Mouse (Mus musculus) thymus, adult 2 months (tissue): ENCODE results near the gene 1700009N14Rik. TPM values are rescaled to one million over a fixed set of nuclear protein-coding genes. Genes with fewer than 3 reads are reported as not detected.

Experiments used
- DNase-seq: peaks from one replicate; pipeline ENCODE4 v3.0.0; 2021
- H3K27ac ChIP-seq: fragments of 200-500 bp; 2 replicates; pipeline ENCODE4 v1.5.1; 2012; ENCODE audit warnings: low read length, control low read depth; ENCODE audit not compliant: control insufficient read depth, insufficient read depth
- H3K27me3 ChIP-seq: fragments of 200-500 bp; 2 replicates; pipeline ENCODE4 v1.6.1; 2012; ENCODE audit warnings: mild to moderate bottlenecking, low read length, moderate library complexity, mixed read lengths; ENCODE audit not compliant: control insufficient read depth, insufficient read depth
- H3K36me3 ChIP-seq: fragments of 200-500 bp; 2 replicates; pipeline ENCODE4 v1.6.1; 2012; ENCODE audit warnings: mild to moderate bottlenecking, low read length, moderate library complexity; ENCODE audit not compliant: control insufficient read depth, insufficient read depth
- H3K4me1 ChIP-seq: fragments of 200-500 bp; replicated peaks from 2 replicates; pipeline ENCODE4 v1.6.1; 2012; ENCODE audit warnings: low read length; ENCODE audit not compliant: control insufficient read depth, insufficient read depth
- H3K4me3 ChIP-seq: fragments of 200-500 bp; 2 replicates; pipeline ENCODE4 v1.5.1; 2012; ENCODE audit warnings: mild to moderate bottlenecking, low read length, control low read depth, moderate library complexity; ENCODE audit not compliant: control insufficient read depth, insufficient read depth
- CTCF ChIP-seq: fragments of 200-500 bp; IDR thresholded peaks from 2 replicates; pipeline ENCODE4 v1.5.1; 2012; ENCODE audit warnings: mild to moderate bottlenecking, control low read depth, low read length, moderate library complexity, borderline replicate concordance; ENCODE audit not compliant: control insufficient read depth, poor library complexity, insufficient read depth; ENCODE audit errors: extremely low read depth
- POLR2A ChIP-seq: fragments of 200-500 bp; IDR thresholded peaks from 2 replicates; pipeline ENCODE4 v1.6.1; 2012; ENCODE audit warnings: mild to moderate bottlenecking, low read length, control low read depth, moderate library complexity; ENCODE audit not compliant: control insufficient read depth, poor library complexity, insufficient read depth; ENCODE audit errors: extremely low read depth
- WGBS: fragments of 180-500 bp; shearing (Covaris S2); methylation state at CpG from one replicate; pipeline ENCODE4 v1.1.7; 2018; 5-methylcytosine and 5-hydroxymethylcytosine counted together
- polyA plus RNA-seq: library from polyadenylated mRNA; depleted of rRNA; stranded (reverse); fragments of >200 nt; gene quantifications from 2 replicates; pipeline ENCODE4 v1.2.3, GENCODE M21; 2012; rRNA removed

The 1700009N14Rik gene
- polyA plus RNA-seq: 0.08 TPM in 1 of 2 replicates, not detected in the other

DNA sequence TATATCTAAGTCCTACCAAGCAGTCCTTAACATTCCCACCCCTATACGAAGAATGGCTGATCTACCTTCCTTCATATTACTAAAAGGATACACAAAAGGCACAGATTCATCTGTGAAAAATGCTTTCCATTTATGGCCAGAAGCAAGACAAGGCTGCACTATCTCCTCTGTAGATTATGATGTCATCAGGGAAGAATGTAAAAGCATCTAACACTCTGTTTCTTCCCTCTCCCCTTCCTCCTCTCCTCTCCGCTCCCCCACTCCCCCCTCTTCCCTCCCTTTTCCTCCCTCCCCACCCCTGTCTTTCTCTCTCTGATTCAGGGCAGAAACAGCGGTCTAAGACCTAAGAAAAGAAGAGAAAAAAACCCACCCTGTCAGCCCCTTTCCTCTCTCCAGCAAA lies at the start of gene 1700009N14Rik:
1700009N14Rik (plus strand) TSS at position 227 of the 400 bp plus-strand sequence.
- WGBS: 84% methylated on average over 3 of the region's 3 CpGs
- no peaks in the 10 kb centered on the region for H3K36me3 ChIP-seq
- TF ChIP-seq POLR2A (no peak), CTCF (no peak)
- no peak for DNase-seq
- H3K4me1 ChIP-seq: no peaks in the 10 kb centered on the region
- H3K4me3 ChIP-seq: no peak within 1 kb of the TSS
- no peaks in the 10 kb centered on the region for H3K27me3 ChIP-seq
- no peak within 1 kb of the TSS for H3K27ac ChIP-seq

DNA sequence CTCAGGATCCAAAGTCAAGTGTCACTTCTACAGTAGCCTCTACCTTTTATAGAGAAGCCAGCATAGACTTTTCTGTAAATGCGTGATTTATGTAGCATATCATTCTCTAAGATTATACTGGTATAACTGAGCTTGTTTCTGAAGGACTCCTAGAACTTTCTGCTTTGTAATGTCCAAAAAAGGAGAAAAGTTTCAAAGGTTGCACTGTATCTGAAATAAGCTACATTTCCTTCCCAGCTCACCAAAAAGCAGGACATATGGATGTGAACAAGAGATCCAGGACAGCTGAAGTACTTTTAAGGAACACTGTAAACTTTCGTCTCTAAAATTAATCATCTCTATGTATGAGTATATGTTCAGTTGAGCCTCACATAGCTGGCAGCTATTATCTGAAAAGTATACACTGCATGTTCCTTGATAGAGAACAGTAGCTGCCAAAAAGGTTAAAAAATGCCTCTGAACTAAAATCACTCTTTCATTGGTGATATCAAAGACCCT lies 12.2 kb upstream of the 1700009N14Rik start:
- 92% methylated on average over 2 of the region's 2 CpGs for WGBS
- no peak overlapping the region for H3K27ac ChIP-seq
- no peaks in the 10 kb centered on the region for H3K4me1 ChIP-seq
- DNase-seq: no peak
- no peaks in the 10 kb centered on the region for H3K36me3 ChIP-seq
- TF ChIP-seq CTCF: no peak
- TF ChIP-seq POLR2A: no peak
- H3K27me3 ChIP-seq: no peaks in the 10 kb centered on the region
- no peak overlapping the region for H3K4me3 ChIP-seq

DNA sequence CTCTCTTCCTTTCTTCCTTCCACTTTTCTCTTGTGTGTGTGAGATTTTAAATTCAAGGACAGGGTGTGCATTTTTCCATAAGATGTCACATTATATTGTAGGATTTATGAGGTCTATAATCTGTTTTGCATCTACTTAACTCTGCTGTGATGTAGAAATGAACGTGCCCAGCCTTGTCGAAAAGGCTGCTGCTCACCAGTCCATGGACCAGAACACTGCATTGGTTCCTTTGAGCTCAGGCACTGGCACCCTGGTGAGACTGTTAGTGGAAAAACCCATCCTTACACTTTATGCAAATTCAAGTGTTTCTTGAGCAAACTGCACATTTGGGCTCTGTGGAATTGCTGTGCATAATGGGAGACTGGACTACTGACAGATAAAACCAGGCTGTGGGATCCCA lies 24.2 kb downstream of the 1700009N14Rik start:
- Histone ChIP-seq H3K36me3 (no peaks in the 10 kb centered on the region), H3K4me1 (no peaks in the 10 kb centered on the region), H3K4me3 (no peak overlapping the region), H3K27ac (no peak overlapping the region), H3K27me3 (no peaks in the 10 kb centered on the region)
- 75% methylated on average over 2 of the region's 2 CpGs for WGBS
- DNase-seq: no peak
- no peak for TF ChIP-seq CTCF
- TF ChIP-seq POLR2A: no peak

DNA sequence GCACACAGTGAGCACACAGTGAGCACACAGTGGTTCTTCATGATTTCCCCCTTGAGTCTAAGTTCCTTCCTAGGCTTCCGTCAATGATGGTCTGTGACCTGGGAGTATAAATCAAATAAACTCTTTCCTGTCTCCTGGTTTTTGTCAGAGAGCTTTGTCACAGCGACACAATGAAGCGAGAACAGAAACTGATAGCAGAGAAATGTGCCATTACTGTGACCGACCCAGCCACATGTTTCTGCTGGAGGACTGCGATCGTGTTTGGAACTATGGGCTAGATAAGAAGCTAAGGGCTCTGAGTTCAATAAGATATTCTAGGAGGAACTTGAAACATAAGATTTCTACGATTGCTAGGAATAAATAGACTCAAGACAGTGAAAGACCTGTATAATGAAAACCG lies 36.3 kb downstream of the 1700009N14Rik start:
- Histone ChIP-seq H3K27ac (no peak overlapping the region), H3K4me3 (no peak overlapping the region), H3K27me3 (no peaks in the 10 kb centered on the region), H3K4me1 (no peaks in the 10 kb centered on the region), H3K36me3 (no peaks in the 10 kb centered on the region)
- DNase-seq: no peak
- TF ChIP-seq POLR2A (no peak), CTCF (no peak)
- 86% methylated on average over 8 of the region's 8 CpGs for WGBS

DNA sequence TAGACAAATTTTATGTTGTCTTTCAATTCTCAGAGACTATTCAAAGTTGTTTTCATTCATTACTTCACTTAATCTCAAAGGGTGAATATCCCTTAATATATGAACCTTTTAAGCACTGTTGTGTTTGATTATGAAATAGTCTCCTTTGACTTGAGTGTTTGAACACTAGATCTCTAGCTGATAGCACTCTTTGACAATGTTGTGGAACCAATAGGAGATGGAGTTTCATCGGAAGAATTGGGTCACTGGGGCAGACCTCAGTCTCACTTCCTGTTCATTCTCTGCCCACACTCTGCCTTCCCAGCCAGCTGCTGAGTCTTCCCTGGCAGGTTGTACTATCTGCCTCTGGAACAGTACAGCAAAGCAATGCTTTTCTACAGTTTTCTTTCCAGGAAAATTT lies 43.5 kb downstream of the 1700009N14Rik start:
- Histone ChIP-seq H3K27ac (no peak overlapping the region), H3K27me3 (no peaks in the 10 kb centered on the region), H3K4me1 (no peaks in the 10 kb centered on the region), H3K36me3 (no peaks in the 10 kb centered on the region), H3K4me3 (no peak overlapping the region)
- WGBS: 40% methylated on average over 1 of the region's 1 CpGs
- DNase-seq: no peak
- TF ChIP-seq CTCF (no peak), POLR2A (no peak)

DNA sequence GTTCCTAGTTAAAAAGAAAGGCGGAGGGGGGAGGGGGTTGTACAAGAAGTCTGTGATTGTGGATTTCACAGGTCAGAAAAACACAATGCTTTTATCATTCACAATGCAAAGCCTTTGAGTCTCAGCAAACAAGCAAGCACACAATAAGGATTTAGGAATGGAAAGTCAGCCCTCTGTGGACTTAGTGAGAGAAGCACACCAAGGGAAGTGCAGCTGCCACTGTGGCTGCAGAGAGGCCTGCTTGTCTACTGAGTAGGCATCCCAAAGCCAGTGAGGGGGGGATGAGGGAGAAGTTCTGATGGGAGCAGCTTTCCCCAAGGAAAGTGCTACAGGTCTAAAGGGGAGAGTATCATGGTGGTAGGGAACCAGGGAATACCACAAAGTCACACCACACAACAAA lies 45.8 kb downstream of the 1700009N14Rik start:
- Histone ChIP-seq H3K27me3 (no peaks in the 10 kb centered on the region), H3K36me3 (no peaks in the 10 kb centered on the region), H3K4me3 (no peak overlapping the region), H3K4me1 (no peaks in the 10 kb centered on the region), H3K27ac (no peak overlapping the region)
- no peak for TF ChIP-seq CTCF
- no peak for TF ChIP-seq POLR2A
- no peak for DNase-seq
- WGBS: 90% methylated on average over 1 of the region's 1 CpGs
